Mouse (Mus musculus) hindbrain, embryonic 10.5 days (tissue): ENCODE data around the gene Poc1b. TPM values are rescaled to one million over a fixed set of nuclear protein-coding genes. Genes with fewer than 3 reads are reported as not detected.

Source experiments
- DNase-seq: peaks from one replicate; pipeline ENCODE4 v3.0.0-alpha.2; 2017; ENCODE audit warnings: low spot score
- H3K27ac ChIP-seq: fragments of 300-500 bp; sonication (generic); 2 replicates; pipeline ENCODE4 v1.5.1; 2016; ENCODE audit warnings: mild to moderate bottlenecking, moderate library complexity
- H3K27me3 ChIP-seq: fragments of 300-500 bp; sonication (generic); 2 replicates; pipeline ENCODE4 v1.6.1; 2016; ENCODE audit warnings: mild to moderate bottlenecking; ENCODE audit not compliant: poor library complexity, insufficient read depth, severe bottlenecking
- H3K36me3 ChIP-seq: fragments of 300-500 bp; sonication (generic); 2 replicates; pipeline ENCODE4 v1.6.1; 2016; ENCODE audit warnings: mild to moderate bottlenecking, moderate library complexity
- H3K4me1 ChIP-seq: fragments of 300-500 bp; sonication (generic); replicated peaks from 2 replicates; pipeline ENCODE4 v1.6.1; 2016; ENCODE audit warnings: mild to moderate bottlenecking
- H3K4me3 ChIP-seq: fragments of 300-500 bp; sonication (generic); 2 replicates; pipeline ENCODE4 v1.5.1; 2016; ENCODE audit warnings: mild to moderate bottlenecking, moderate library complexity
- H3K9me3 ChIP-seq: fragments of 300-500 bp; sonication (generic); 2 replicates; pipeline ENCODE4 v1.6.1; 2016; ENCODE audit warnings: mild to moderate bottlenecking, moderate library complexity
- WGBS: fragments of 180-500 bp; shearing (Covaris S2); methylation state at CpG from one replicate; pipeline ENCODE4 v1.1.7; 2016; 5-methylcytosine and 5-hydroxymethylcytosine counted together
- polyA plus RNA-seq: library from polyadenylated mRNA; unstranded; fragments of >200 nt; fragmentation: Nextera tagmentation; extraction: Ambion mirVana; gene quantifications from 2 replicates; pipeline ENCODE4 v1.2.1, GENCODE M21; 2016

Gene Poc1b
- polyA plus RNA-seq, 1 experiment from 2014 or later = 27.6 TPM

- 84% methylated on average over 2 of the region's 2 CpGs for WGBS
- Histone ChIP-seq H3K4me3 (no peak overlapping the region), H3K27me3 (no peaks in the 10 kb centered on the region), H3K4me1 (no peaks in the 10 kb centered on the region), H3K36me3 (no peaks in the 10 kb centered on the region), H3K9me3 (no peaks in the 10 kb centered on the region), H3K27ac (no peak overlapping the region)
- no peak for DNase-seq
Measured at GRCm38 (mm10) chr10:99093364-99093763, 13.5 kb upstream of the Poc1b start.

- WGBS = 88% methylated on average over 2 of the region's 2 CpGs
- Histone ChIP-seq H3K9me3 (no peaks in the 10 kb centered on the region), H3K4me3 (no peak overlapping the region), H3K27ac (no peak overlapping the region), H3K4me1 (no peaks in the 10 kb centered on the region), H3K27me3 (no peaks in the 10 kb centered on the region), H3K36me3 (no peaks in the 10 kb centered on the region)
- no peak for DNase-seq
Measured at GRCm38 (mm10) chr10:99095114-99095513, 11.7 kb upstream of the Poc1b start.

GRCm38 (mm10) chr10:99097374-99097773, 9.5 kb upstream of the Poc1b start:
- no peak for DNase-seq
- H3K4me3 ChIP-seq = no peak overlapping the region
- no peaks in the 10 kb centered on the region for H3K27me3 ChIP-seq
- no peaks in the 10 kb centered on the region for H3K9me3 ChIP-seq
- H3K36me3 ChIP-seq = no peaks in the 10 kb centered on the region
- 79% methylated on average over 10 of the region's 10 CpGs for WGBS
- H3K4me1 ChIP-seq = no peaks in the 10 kb centered on the region
- H3K27ac ChIP-seq = no peak overlapping the region

GRCm38 (mm10) chr10:99105522-99105921, 1.3 kb upstream of the Poc1b start:
- no peak for DNase-seq
- no peak overlapping the region for H3K27ac ChIP-seq
- peaks cover 26% of the 10 kb centered on the region for H3K36me3 ChIP-seq
- peaks cover 19% of the 10 kb centered on the region for H3K4me1 ChIP-seq
- 0 out of 2 replicates have a peak overlapping the region, but pooled peaks have one; percentile 97 for H3K4me3 ChIP-seq
- no peaks in the 10 kb centered on the region for H3K27me3 ChIP-seq
- H3K9me3 ChIP-seq = 0 out of 2 replicates have a peak, but pooled peaks cover 3% of the 10 kb centered on the region
- WGBS = 88% methylated on average over 3 of the region's 3 CpGs

- 37% methylated on average over 8 of the region's 8 CpGs for WGBS
- Histone ChIP-seq H3K27me3 (no peaks in the 10 kb centered on the region), H3K36me3 (peaks cover 34% of the 10 kb centered on the region), H3K27ac (peak overlapping the region; percentile 96), H3K4me1 (peaks cover 22% of the 10 kb centered on the region), H3K4me3 (peak overlapping the region; percentile 97), H3K9me3 (0 out of 2 replicates have a peak, but pooled peaks cover 3% of the 10 kb centered on the region)
- DNase-seq = no peak
Measured at GRCm38 (mm10) chr10:99106311-99106702, 529 bp upstream of the Poc1b start.

GRCm38 (mm10) chr10:99107964-99108363, 1.1 kb downstream of the Poc1b start, which contains the start of gene Galnt4:
Gene Galnt4, plus strand, starts transcription at chr10:99108159.
- H3K27me3 ChIP-seq = no peaks in the 10 kb centered on the region
- peaks cover 24% of the 10 kb centered on the region for H3K4me1 ChIP-seq
- peak within 1 kb of the TSS; percentile 97 for H3K4me3 ChIP-seq
- under 1% methylated on average over 22 of the region's 22 CpGs for WGBS
- 0 out of 2 replicates have a peak, but pooled peaks cover 3% of the 10 kb centered on the region for H3K9me3 ChIP-seq
- peaks cover 35% of the 10 kb centered on the region for H3K36me3 ChIP-seq
- peak; percentile 83 for DNase-seq
- H3K27ac ChIP-seq = peak within 1 kb of the TSS; percentile 96

GRCm38 (mm10) chr10:99108431-99108982, 1.7 kb downstream of the Poc1b start:
- Histone ChIP-seq H3K27me3 (no peaks in the 10 kb centered on the region), H3K27ac (peak overlapping the region; percentile 96), H3K4me1 (peaks cover 26% of the 10 kb centered on the region), H3K9me3 (0 out of 2 replicates have a peak, but pooled peaks cover 3% of the 10 kb centered on the region), H3K36me3 (peaks cover 32% of the 10 kb centered on the region), H3K4me3 (peak overlapping the region; percentile 97)
- 39% methylated on average over 12 of the region's 12 CpGs for WGBS
- DNase-seq = no peak

GRCm38 (mm10) chr10:99113533-99113932, 6.7 kb downstream of the Poc1b start:
- WGBS = 61% methylated on average over 3 of the region's 3 CpGs
- Histone ChIP-seq H3K4me3 (no peak overlapping the region), H3K27ac (no peak overlapping the region), H3K36me3 (peaks cover 28% of the 10 kb centered on the region), H3K27me3 (no peaks in the 10 kb centered on the region), H3K9me3 (0 out of 2 replicates have a peak, but pooled peaks cover 3% of the 10 kb centered on the region), H3K4me1 (peaks cover 32% of the 10 kb centered on the region)
- no peak for DNase-seq

GRCm38 (mm10) chr10:99114295-99114694, 7.5 kb downstream of the Poc1b start:
- 0 out of 2 replicates have a peak, but pooled peaks cover 2% of the 10 kb centered on the region for H3K9me3 ChIP-seq
- no peaks in the 10 kb centered on the region for H3K27me3 ChIP-seq
- no peak for DNase-seq
- H3K27ac ChIP-seq = no peak overlapping the region
- WGBS = 88% methylated on average over 8 of the region's 8 CpGs
- no peak overlapping the region for H3K4me3 ChIP-seq
- peaks cover 25% of the 10 kb centered on the region; the same call in 1 of the 2 replicates for H3K4me1 ChIP-seq
- peaks cover 22% of the 10 kb centered on the region for H3K36me3 ChIP-seq

GRCm38 (mm10) chr10:99115471-99116236, 8.8 kb downstream of the Poc1b start:
- no peaks in the 10 kb centered on the region for H3K27me3 ChIP-seq
- 0 out of 2 replicates have a peak overlapping the region, but pooled peaks have one; percentile 18 for H3K27ac ChIP-seq
- no peak overlapping the region for H3K4me3 ChIP-seq
- DNase-seq = no peak
- peaks cover 25% of the 10 kb centered on the region; the same call in 1 of the 2 replicates for H3K4me1 ChIP-seq
- H3K9me3 ChIP-seq = no peaks in the 10 kb centered on the region
- peaks cover 8% of the 10 kb centered on the region for H3K36me3 ChIP-seq
- WGBS = 59% methylated on average over 18 of the region's 18 CpGs

- Histone ChIP-seq H3K27me3 (no peaks in the 10 kb centered on the region), H3K9me3 (no peaks in the 10 kb centered on the region), H3K27ac (0 out of 2 replicates have a peak overlapping the region, but pooled peaks have one; percentile 18), H3K36me3 (peaks cover 3% of the 10 kb centered on the region), H3K4me1 (peaks cover 23% of the 10 kb centered on the region; the same call in 1 of the 2 replicates), H3K4me3 (no peak overlapping the region)
- 75% methylated on average over 8 of the region's 8 CpGs for WGBS
- no peak for DNase-seq
Measured at GRCm38 (mm10) chr10:99116237-99116632, 9.4 kb downstream of the Poc1b start.

- 89% methylated on average over 16 of the region's 16 CpGs for WGBS
- H3K4me1 ChIP-seq = peaks cover 20% of the 10 kb centered on the region; the same call in 1 of the 2 replicates
- no peak overlapping the region for H3K4me3 ChIP-seq
- DNase-seq = no peak
- no peaks in the 10 kb centered on the region for H3K9me3 ChIP-seq
- no peaks in the 10 kb centered on the region for H3K36me3 ChIP-seq
- no peak overlapping the region for H3K27ac ChIP-seq
- H3K27me3 ChIP-seq = no peaks in the 10 kb centered on the region
Measured at GRCm38 (mm10) chr10:99116650-99117615, 10.1 kb downstream of the Poc1b start.
